Mouse (Mus musculus) ES-E14 (cell line): ENCODE data around the gene Rab43. TPM values are rescaled to one million over a fixed set of nuclear protein-coding genes. Genes with fewer than 3 reads are reported as not detected.

Source experiments
- DNase-seq: peaks from one replicate; pipeline ENCODE4 v3.0.0-alpha.2; 2013; ENCODE audit warnings: low read depth, low spot score
- H3K27ac ChIP-seq: 2 replicates; pipeline ENCODE4 v1.5.1; 2012; ENCODE audit warnings: low read depth, mild to moderate bottlenecking, low read length, moderate library complexity, mixed read lengths; ENCODE audit not compliant: poor library complexity, insufficient read depth, severe bottlenecking
- H3K36me3 ChIP-seq: 2 replicates; pipeline ENCODE4 v1.6.1; 2012; ENCODE audit warnings: mild to moderate bottlenecking, low read length, moderate library complexity, mixed read lengths; ENCODE audit not compliant: control insufficient read depth, poor library complexity, insufficient read depth, severe bottlenecking
- H3K4me1 ChIP-seq, 2 experiments: fragments of 150-350 bp in 1 of 2; sonication (generic) in 1 of 2; 2 replicates each; pipeline ENCODE4 v1.6.1; 2012; ENCODE audit warnings: low read length in 2 of 2, mild to moderate bottlenecking in 1 of 2, mixed read lengths in 1 of 2; ENCODE audit not compliant: control insufficient read depth in 2 of 2, insufficient read depth in 2 of 2, poor library complexity in 1 of 2
- H3K4me3 ChIP-seq, 2 experiments: fragments of 150-350 bp in 1 of 2; sonication (generic) in 1 of 2; 2 replicates each; pipeline ENCODE4 v1.5.1; 2012; ENCODE audit warnings: low read length in 2 of 2, low read depth in 1 of 2, mild to moderate bottlenecking in 1 of 2, mixed read lengths in 1 of 2; ENCODE audit not compliant: insufficient read depth in 1 of 2, poor library complexity in 1 of 2, severe bottlenecking in 1 of 2
- H3K9ac ChIP-seq: 2 replicates; pipeline ENCODE4 v1.6.1; 2012; ENCODE audit warnings: low read depth, mild to moderate bottlenecking, low read length, mixed read lengths; ENCODE audit not compliant: poor library complexity, insufficient read depth, severe bottlenecking
- H3K9me3 ChIP-seq: fragments of 150-350 bp; sonication (generic); 2 replicates; pipeline ENCODE4 v1.6.1; 2012; ENCODE audit warnings: low read depth, mild to moderate bottlenecking, low read length; ENCODE audit not compliant: control insufficient read depth, insufficient read depth
- CHD2 ChIP-seq: IDR thresholded peaks from 2 replicates; pipeline ENCODE4 v1.6.1; 2014; ENCODE audit warnings: mild to moderate bottlenecking, low read depth, low read length, inconsistent platforms
- HCFC1 ChIP-seq: IDR thresholded peaks from 2 replicates; pipeline ENCODE4 v1.6.1; 2012; ENCODE audit warnings: low read length, inconsistent platforms, borderline replicate concordance; ENCODE audit not compliant: insufficient read depth
- MAFK ChIP-seq: IDR thresholded peaks from 2 replicates; pipeline ENCODE4 v1.6.1; 2014; ENCODE audit warnings: mild to moderate bottlenecking, low read depth, low read length, inconsistent platforms; ENCODE audit not compliant: insufficient read depth
- ZC3H11A ChIP-seq: IDR thresholded peaks from 2 replicates; pipeline ENCODE4 v1.6.1; 2012; ENCODE audit warnings: low read depth, mild to moderate bottlenecking, inconsistent platforms, low read length, borderline replicate concordance
- ZNF384 ChIP-seq: IDR thresholded peaks from 2 replicates; pipeline ENCODE4 v1.6.1; 2012; ENCODE audit warnings: low read depth, low read length, inconsistent platforms
- in situ Hi-C, 2 experiments: fragments of 600-800 bp; cut with MboI; formaldehyde crosslinking; loops; one replicate each; pipeline ENCODE4 v1.15.1; 2025; ENCODE audit warnings: low sequenced_read_pairs in 2 of 2, inconsistent platforms in 1 of 2; ENCODE audit not compliant: unreplicated experiment in 2 of 2
- total RNA-seq: library from RNA; depleted of rRNA; stranded (reverse); fragments of 300-350 nt; gene quantifications from 2 replicates; pipeline ENCODE4 v1.2.3, GENCODE M21; 2012

Rab43 gene
- total RNA-seq, 1 experiment, result 2.0 TPM

GRCm38 (mm10) chr6:87804036-87804435 lies 7.9 kb downstream of the Rab43 start:
- in situ Hi-C loops, result no loop called here
- Histone ChIP-seq H3K36me3 (no peaks in the 10 kb centered on the region), H3K9ac (no peak overlapping the region), H3K9me3 (no peaks in the 10 kb centered on the region), H3K4me1 (no peaks in the 10 kb centered on the region), H3K27ac (no peak overlapping the region), H3K4me3 (no peak overlapping the region)
- no peak for DNase-seq
- TF ChIP-seq CHD2 (no peak), MAFK (no peak), ZC3H11A (no peak), ZNF384 (no peak), HCFC1 (no peak)

GRCm38 (mm10) chr6:87802462-87802861 lies 9.5 kb downstream of the Rab43 start:
- Histone ChIP-seq H3K27ac (no peak overlapping the region), H3K4me3 (no peak overlapping the region), H3K9me3 (no peaks in the 10 kb centered on the region), H3K9ac (no peak overlapping the region), H3K36me3 (no peaks in the 10 kb centered on the region), H3K4me1 (peaks cover 0 to 2% of the 10 kb centered on the region in 2 experiments; a peak in 1 of 4 replicates)
- TF ChIP-seq ZC3H11A (no peak), CHD2 (no peak), HCFC1 (no peak), MAFK (no peak), ZNF384 (no peak)
- DNase-seq, result no peak
- in situ Hi-C loops, result no loop called here

GRCm38 (mm10) chr6:87799576-87799975 lies 12.4 kb downstream of the Rab43 start:
- TF ChIP-seq MAFK (no peak), CHD2 (no peak), ZC3H11A (no peak), HCFC1 (no peak), ZNF384 (no peak)
- H3K27ac ChIP-seq, result no peak overlapping the region
- no peaks in the 10 kb centered on the region for H3K9me3 ChIP-seq
- H3K9ac ChIP-seq, result no peak overlapping the region
- no peak for DNase-seq
- H3K36me3 ChIP-seq, result no peaks in the 10 kb centered on the region
- peaks cover 9 to 19% of the 10 kb centered on the region in 2 experiments for H3K4me1 ChIP-seq
- H3K4me3 ChIP-seq, result no peak overlapping the region
- in situ Hi-C loops, result no loop called here

- TF ChIP-seq CHD2 (no peak), HCFC1 (no peak), ZC3H11A (no peak), MAFK (no peak), ZNF384 (no peak)
- in situ Hi-C loops, result no loop called here
- H3K9ac ChIP-seq, result no peak overlapping the region
- no peak overlapping the region for H3K27ac ChIP-seq
- DNase-seq, result no peak
- H3K36me3 ChIP-seq, result no peaks in the 10 kb centered on the region; the same call in 1 of the 2 replicates
- H3K4me3 ChIP-seq, result no peak overlapping the region
- peaks cover 9 to 24% of the 10 kb centered on the region in 2 experiments for H3K4me1 ChIP-seq
- no peaks in the 10 kb centered on the region for H3K9me3 ChIP-seq
Measured at GRCm38 (mm10) chr6:87797321-87797720, 14.6 kb downstream of the Rab43 start.

- no peak overlapping the region for H3K27ac ChIP-seq
- in situ Hi-C loops, result no loop called here
- no peak for DNase-seq
- H3K36me3 ChIP-seq, result no peaks in the 10 kb centered on the region; the same call in 1 of the 2 replicates
- H3K9me3 ChIP-seq, result no peaks in the 10 kb centered on the region
- H3K9ac ChIP-seq, result no peak overlapping the region
- H3K4me3 ChIP-seq, result no peak overlapping the region
- TF ChIP-seq ZNF384 (no peak), CHD2 (no peak), MAFK (no peak), HCFC1 (no peak), ZC3H11A (no peak)
- peaks cover 9 to 24% of the 10 kb centered on the region in 2 experiments for H3K4me1 ChIP-seq
Measured at GRCm38 (mm10) chr6:87796251-87796880, 15.6 kb downstream of the Rab43 start.
